17 mouse cellular contexts compared by ENCODE assay signal in the genomic region with DNA sequence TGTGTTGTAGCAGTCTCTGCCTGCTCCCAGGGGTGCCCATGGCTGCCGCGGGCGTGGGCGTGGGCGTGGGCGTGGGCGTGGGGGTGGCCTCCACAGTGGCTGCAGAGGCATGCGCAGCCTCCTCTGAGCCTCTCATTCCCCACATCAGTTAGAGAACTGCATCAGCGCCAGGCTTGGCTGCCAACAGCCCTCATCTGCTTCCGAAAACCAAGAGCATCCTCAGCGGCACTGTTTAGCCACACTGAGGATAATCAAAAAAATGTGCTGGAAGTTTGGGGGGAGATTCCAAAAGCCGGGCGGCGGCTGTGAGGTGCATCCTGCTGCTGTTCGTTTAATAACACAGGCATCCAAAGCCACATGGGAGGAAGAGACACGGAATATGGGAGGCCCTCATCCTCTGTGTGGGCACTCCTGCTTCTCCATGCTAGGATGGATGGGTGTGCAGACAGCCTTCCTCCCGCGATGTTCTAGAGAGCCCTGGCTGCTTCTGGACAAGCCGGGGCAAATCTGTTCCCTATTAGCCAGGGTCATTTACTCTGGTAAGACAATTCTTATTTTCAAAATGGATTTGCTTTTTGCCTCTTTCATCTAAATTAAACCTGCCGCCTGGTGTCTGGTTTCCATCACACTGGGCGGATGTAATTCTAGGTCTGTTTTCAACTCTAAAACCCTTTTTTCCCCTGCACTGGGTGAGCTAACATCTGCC. TPM values are rescaled to one million over a fixed set of nuclear protein-coding genes. Genes with fewer than 3 reads are reported as not detected.
DNase-seq lines count a peak whose midpoint lies in the region; ATAC-seq lines count a peak whose summit lies in the region.
"Had no signal": no experiment of that assay in that cellular context is flagged by ENCODE, and none has a peak within 500 bp of the region (broad histone marks: within the 10 kb centered on the region; RNA-seq: fewer than 3 reads in every experiment).

No protein-coding gene starts in this region.

- no peaks in the 10 kb centered on the region for H3K9me3 ChIP-seq in neural tube, embryonic 15.5 days (replicated peaks)
- no peaks in the 10 kb centered on the region for H3K9me3 ChIP-seq in forebrain, embryonic 15.5 days
- H3K9me3 ChIP-seq in limb, embryonic 15.5 days, result no peaks in the 10 kb centered on the region
- H3K9me3 ChIP-seq: liver, embryonic 15.5 days; midbrain, embryonic 15.5 days had no signal

- WGBS in neural tube, embryonic 15.5 days, result 86% methylated on average over 21 of the region's 21 CpGs
- 84% methylated on average over 21 of the region's 21 CpGs for WGBS in forebrain, embryonic 15.5 days
- WGBS in limb, embryonic 15.5 days, result 39% methylated on average over 21 of the region's 21 CpGs

- DNase-seq in cerebellum, postnatal 25 days, result peak; percentile 37 to 47
- DNase-seq in cerebellum, adult 18-20 months, result no peak
- no peak for DNase-seq in neural tube, embryonic 10.5 days (ENCODE audit: extremely low spot score, low spot score)
- DNase-seq in spleen, adult 18-20 months, result no peak
- no peak for DNase-seq in urinary bladder, postnatal 36 days (ENCODE audit: low spot score in 2 of 2)
- DNase-seq: cerebellum, adult 8-10 months; lung, postnatal 4 days had no signal

- peak overlapping the region; percentile 39 for H3K27ac ChIP-seq in neural tube, embryonic 15.5 days (replicated peaks)
- 0 out of 2 replicates have a peak overlapping the region, but pooled peaks have one; percentile 24 for H3K27ac ChIP-seq in forebrain, embryonic 15.5 days (replicated peaks)
- H3K27ac ChIP-seq in limb, embryonic 15.5 days, result peak overlapping the region; percentile 72; the same call in 1 of the 2 replicates
- H3K27ac ChIP-seq: kidney, postnatal 0 days; left cerebral cortex, adult 2 months; liver, embryonic 15.5 days; midbrain, embryonic 15.5 days had no signal

- no peak overlapping the region for H3K4me2 ChIP-seq in neural tube, embryonic 15.5 days
- no peak overlapping the region for H3K4me2 ChIP-seq in forebrain, embryonic 15.5 days (replicated peaks)
- H3K4me2 ChIP-seq in limb, embryonic 15.5 days, result 0 out of 2 replicates have a peak overlapping the region, but pooled peaks have one; percentile 11
- H3K4me2 ChIP-seq: liver, embryonic 15.5 days; midbrain, embryonic 15.5 days had no signal

- H3K4me3 ChIP-seq in neural tube, embryonic 15.5 days (replicated peaks), result no peak overlapping the region
- no peak overlapping the region for H3K4me3 ChIP-seq in forebrain, embryonic 15.5 days
- H3K4me3 ChIP-seq in limb, embryonic 15.5 days, result no peak overlapping the region
- H3K4me3 ChIP-seq: erythroblast, embryonic 14.5 days; left cerebral cortex, adult 2 months; liver, embryonic 15.5 days; midbrain, embryonic 15.5 days had no signal

- H3K27me3 ChIP-seq in neural tube, embryonic 15.5 days (replicated peaks), result no peaks in the 10 kb centered on the region
- no peaks in the 10 kb centered on the region for H3K27me3 ChIP-seq in forebrain, embryonic 15.5 days
- no peaks in the 10 kb centered on the region for H3K27me3 ChIP-seq in limb, embryonic 15.5 days
- H3K27me3 ChIP-seq: liver, embryonic 15.5 days; midbrain, embryonic 15.5 days had no signal

- peaks cover 71% of the 10 kb centered on the region for H3K4me1 ChIP-seq in neural tube, embryonic 15.5 days
- peaks cover 82% of the 10 kb centered on the region for H3K4me1 ChIP-seq in forebrain, embryonic 15.5 days
- H3K4me1 ChIP-seq in limb, embryonic 15.5 days, result peaks cover 76% of the 10 kb centered on the region

- ATAC-seq in neural tube, embryonic 15.5 days (ENCODE audit: low FRiP score), result no peak
- ATAC-seq in forebrain, embryonic 15.5 days (replicated peaks), result no peak
- ATAC-seq in limb, embryonic 15.5 days (ENCODE audit: insufficient number of reproducible peaks, low FRiP score, low TSS enrichment, low read depth), result no peak
- ATAC-seq: hindbrain, embryonic 16.5 days; midbrain, embryonic 15.5 days had no signal

- H3K36me3 ChIP-seq in neural tube, embryonic 15.5 days, result peaks cover 21% of the 10 kb centered on the region
- H3K36me3 ChIP-seq in forebrain, embryonic 15.5 days, result peaks cover 15% of the 10 kb centered on the region
- H3K36me3 ChIP-seq in limb, embryonic 15.5 days, result peaks cover 23% of the 10 kb centered on the region
- H3K36me3 ChIP-seq: G1E; liver, embryonic 15.5 days had no signal

- no peak overlapping the region for H3K9ac ChIP-seq in neural tube, embryonic 15.5 days (replicated peaks)
- H3K9ac ChIP-seq in forebrain, embryonic 15.5 days (replicated peaks), result no peak overlapping the region
- H3K9ac ChIP-seq in limb, embryonic 15.5 days, result no peak overlapping the region
- H3K9ac ChIP-seq: liver, embryonic 15.5 days; midbrain, embryonic 15.5 days had no signal

RNA-seq across cellular contexts. Expression of gene Tbc1d16, which starts 16.5 kb away (rescaled TPM):
- polyA plus RNA-seq in neural tube, embryonic 15.5 days (2015; fragmentation: Nextera tagmentation; extraction: Ambion mirVana), result 43.9 and 47.4 TPM in 2 replicates
- 52.4 and 54.6 TPM in 2 replicates for polyA plus RNA-seq in forebrain, embryonic 15.5 days (2015; fragmentation: Nextera tagmentation; extraction: Ambion mirVana)
- polyA plus RNA-seq in limb, embryonic 15.5 days (2015; fragmentation: Nextera tagmentation; extraction: Ambion mirVana), result 17.4 and 18.3 TPM in 2 replicates
- polyA plus RNA-seq: G1E had no signal

RNA-seq across cellular contexts. Expression of gene Ccdc40, which starts 16.6 kb away (rescaled TPM):
- 12.6 and 13.2 TPM in 2 replicates for polyA plus RNA-seq in neural tube, embryonic 15.5 days (2015; fragmentation: Nextera tagmentation; extraction: Ambion mirVana)
- polyA plus RNA-seq in forebrain, embryonic 15.5 days (2015; fragmentation: Nextera tagmentation; extraction: Ambion mirVana), result 12.9 and 13.7 TPM in 2 replicates
- 1.9 and 2.2 TPM in 2 replicates for polyA plus RNA-seq in limb, embryonic 15.5 days (2015; fragmentation: Nextera tagmentation; extraction: Ambion mirVana)
- polyA plus RNA-seq: G1E had no signal

RNA-seq across cellular contexts. Expression of gene Gaa, which starts 55.9 kb away (rescaled TPM):
- polyA plus RNA-seq in neural tube, embryonic 15.5 days (2015; fragmentation: Nextera tagmentation; extraction: Ambion mirVana), result 102 and 105 TPM in 2 replicates
- 43.9 and 49.8 TPM in 2 replicates for polyA plus RNA-seq in forebrain, embryonic 15.5 days (2015; fragmentation: Nextera tagmentation; extraction: Ambion mirVana)
- 82.0 and 90.8 TPM in 2 replicates for polyA plus RNA-seq in limb, embryonic 15.5 days (2015; fragmentation: Nextera tagmentation; extraction: Ambion mirVana)

Comparison
In these comparisons a context has a peak if more than half of its experiments do, and no peak if none do; other contexts are left out.
1. DNase-seq: peak in cerebellum, postnatal 25 days (2 of 2); none in cerebellum, adult 18-20 months (0 of 2), neural tube, embryonic 10.5 days (single experiment), spleen, adult 18-20 months (0 of 2) and urinary bladder, postnatal 36 days (0 of 2).
2. Peak in every context shown above with its lines, with median percentiles within 50 percentile points of each other: H3K27ac ChIP-seq.